Mouse (Mus musculus) forebrain, embryonic 11.5 days (tissue): Measurements from ENCODE around the gene Gm21366. TPM values are rescaled to one million over a fixed set of nuclear protein-coding genes. Genes with fewer than 3 reads are reported as not detected.
"Not testable (repeated sequence)": the region's sequence is repeated elsewhere in the genome, so short reads cannot be mapped to it uniquely, and the experiment has no call there.

Source experiments
- ATAC-seq: fragments of 200-750 bp; cut with Nextera tagmentation; replicated peaks from 2 replicates; pipeline ENCODE4 v1.8.0; 2017; ENCODE audit warnings: moderate TSS enrichment; ENCODE audit not compliant: low FRiP score
- DNase-seq: peaks from one replicate; pipeline ENCODE4 v3.0.0-alpha.2; 2017; ENCODE audit warnings: low spot score
- H3K27ac ChIP-seq: fragments of 300-500 bp; sonication (generic); 2 replicates; pipeline ENCODE4 v1.5.1; 2014; ENCODE audit warnings: low read depth, low read length
- H3K27me3 ChIP-seq: fragments of 300-500 bp; sonication (generic); 2 replicates; pipeline ENCODE4 v1.6.1; 2014; ENCODE audit warnings: mild to moderate bottlenecking, low read length, mixed read lengths; ENCODE audit not compliant: control insufficient read depth, insufficient read depth
- H3K36me3 ChIP-seq: fragments of 300-500 bp; sonication (generic); 2 replicates; pipeline ENCODE4 v1.6.1; 2014; ENCODE audit warnings: mild to moderate bottlenecking, low read length, moderate library complexity, mixed read lengths; ENCODE audit not compliant: control insufficient read depth, insufficient read depth
- H3K4me1 ChIP-seq: fragments of 300-500 bp; sonication (generic); replicated peaks from 2 replicates; pipeline ENCODE4 v1.6.1; 2014; ENCODE audit warnings: low read length, mixed read lengths; ENCODE audit not compliant: control insufficient read depth, insufficient read depth
- H3K4me2 ChIP-seq: fragments of 300-500 bp; sonication (generic); 2 replicates; pipeline ENCODE4 v1.6.1; 2014; ENCODE audit warnings: low read depth, mild to moderate bottlenecking, low read length, moderate library complexity, mixed read lengths; ENCODE audit not compliant: severe bottlenecking
- H3K4me3 ChIP-seq: fragments of 300-500 bp; sonication (generic); 2 replicates; pipeline ENCODE4 v1.5.1; 2014; ENCODE audit warnings: low read depth, low read length
- H3K9ac ChIP-seq: fragments of 300-500 bp; sonication (generic); 2 replicates; pipeline ENCODE4 v1.6.1; 2014; ENCODE audit warnings: low read length
- H3K9me3 ChIP-seq: fragments of 300-500 bp; sonication (generic); 2 replicates; pipeline ENCODE4 v1.6.1; 2016; ENCODE audit warnings: low read length, mixed read lengths; ENCODE audit not compliant: control insufficient read depth
- WGBS: fragments of 180-500 bp; shearing (Covaris S2); extraction: QIAGEN DNeasy Blood & Tissue Kit; methylation state at CpG from one replicate; pipeline ENCODE4 v1.1.7; 2014; 5-methylcytosine and 5-hydroxymethylcytosine counted together
- polyA plus RNA-seq: library from polyadenylated mRNA; unstranded; fragments of >200 nt; fragmentation: Nextera tagmentation; extraction: Ambion mirVana; gene quantifications from 2 replicates; pipeline ENCODE4 v1.2.1, GENCODE M21; 2014

The Gm21366 gene
- not detected in 2 replicates for polyA plus RNA-seq

GRCm38 (mm10) chrY:22861156-22861555 lies at the start of gene Gm21366:
TSS of gene Gm21366 (minus strand) at chrY:22861256.
- not testable (repeated sequence) for H3K4me2 ChIP-seq, H3K27ac ChIP-seq
- no CpG with 5 or more reads among the region's 6 CpGs for WGBS

More at GRCm38 (mm10) chrY:22861156-22861555, at the start of gene Gm21366:
- not testable (repeated sequence) for H3K9me3 ChIP-seq, H3K36me3 ChIP-seq, H3K9ac ChIP-seq, ATAC-seq, DNase-seq, H3K4me1 ChIP-seq, H3K4me3 ChIP-seq, H3K27me3 ChIP-seq
